Mouse (Mus musculus) stomach, embryonic 16.5 days (tissue): ENCODE measurements around the gene Vpreb2. TPM values are rescaled to one million over a fixed set of nuclear protein-coding genes. Genes with fewer than 3 reads are reported as not detected.
"Not testable (repeated sequence)": the region's sequence is repeated elsewhere in the genome, so short reads cannot be mapped to it uniquely, and the experiment has no call there.

Source experiments
- ATAC-seq: fragments of 200-750 bp; cut with Nextera tagmentation; 2 replicates; pipeline ENCODE4 v1.8.0; 2017; ENCODE audit warnings: moderate number of reproducible peaks, moderate TSS enrichment; ENCODE audit not compliant: insufficient read depth, low FRiP score
- H3K27ac ChIP-seq: fragments of 300-500 bp; sonication (generic); 2 replicates; pipeline ENCODE4 v1.5.1; 2014; ENCODE audit warnings: low read length
- H3K27me3 ChIP-seq: fragments of 300-500 bp; sonication (generic); 2 replicates; pipeline ENCODE4 v1.6.1; 2014; ENCODE audit warnings: low read length, control low read depth, mixed read lengths; ENCODE audit not compliant: control insufficient read depth, insufficient read depth
- H3K36me3 ChIP-seq: fragments of 300-500 bp; sonication (generic); 2 replicates; pipeline ENCODE4 v1.6.1; 2014; ENCODE audit warnings: low read length; ENCODE audit not compliant: control insufficient read depth, insufficient read depth
- H3K4me1 ChIP-seq: fragments of 300-500 bp; sonication (generic); 2 replicates; pipeline ENCODE4 v1.6.1; 2014; ENCODE audit warnings: low read length, control low read depth, mixed read lengths; ENCODE audit not compliant: control insufficient read depth, insufficient read depth
- H3K4me2 ChIP-seq: fragments of 300-500 bp; sonication (generic); 2 replicates; pipeline ENCODE4 v1.6.1; 2014; ENCODE audit warnings: low read depth, low read length, mixed read lengths
- H3K4me3 ChIP-seq: fragments of 300-500 bp; sonication (generic); replicated peaks from 2 replicates; pipeline ENCODE4 v1.5.1; 2014; ENCODE audit warnings: mild to moderate bottlenecking, low read length
- H3K9ac ChIP-seq: fragments of 300-500 bp; sonication (generic); 2 replicates; pipeline ENCODE4 v1.6.1; 2014; ENCODE audit warnings: low read length
- H3K9me3 ChIP-seq: fragments of 300-500 bp; sonication (generic); replicated peaks from 2 replicates; pipeline ENCODE4 v1.6.1; 2016; ENCODE audit warnings: low read length, control low read depth; ENCODE audit not compliant: control insufficient read depth
- WGBS: fragments of 180-500 bp; shearing (Covaris S2); extraction: QIAGEN DNeasy Blood & Tissue Kit; methylation state at CpG from one replicate; pipeline ENCODE4 v1.1.7; 2014; 5-methylcytosine and 5-hydroxymethylcytosine counted together
- polyA plus RNA-seq: library from polyadenylated mRNA; unstranded; fragments of >200 nt; fragmentation: Nextera tagmentation; extraction: Ambion mirVana; gene quantifications from 2 replicates; pipeline ENCODE4 v1.2.1, GENCODE M21; 2015

The Vpreb2 gene
- polyA plus RNA-seq, 1 experiment from 2014 or later, result not detected

DNA sequence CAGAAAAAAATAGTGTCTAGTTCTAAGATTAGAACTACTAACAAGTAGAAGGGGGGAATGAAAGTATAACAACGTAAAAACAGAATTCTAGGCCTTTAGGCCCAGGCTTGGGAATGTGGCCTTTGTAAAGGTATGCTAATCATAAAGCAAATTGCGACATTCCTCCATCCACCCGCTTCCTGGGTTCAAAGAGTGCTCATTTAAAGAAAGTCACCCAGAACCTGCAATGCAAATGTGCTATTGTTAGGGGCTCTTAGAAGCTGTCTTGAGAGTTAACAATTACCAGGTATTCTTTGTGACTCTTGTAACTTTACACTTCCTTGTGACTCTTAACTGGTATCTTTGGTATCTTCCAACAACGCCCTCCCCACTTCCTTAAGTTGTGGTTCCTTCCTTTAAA lies 36.3 kb downstream of the Vpreb2 start:
- H3K36me3 ChIP-seq, H3K27ac ChIP-seq, H3K4me1 ChIP-seq, H3K9ac ChIP-seq, ATAC-seq, H3K4me3 ChIP-seq, H3K9me3 ChIP-seq, H3K27me3 ChIP-seq, H3K4me2 ChIP-seq: not testable (repeated sequence)
- WGBS, result 53% methylated on average over 4 of the region's 4 CpGs

DNA sequence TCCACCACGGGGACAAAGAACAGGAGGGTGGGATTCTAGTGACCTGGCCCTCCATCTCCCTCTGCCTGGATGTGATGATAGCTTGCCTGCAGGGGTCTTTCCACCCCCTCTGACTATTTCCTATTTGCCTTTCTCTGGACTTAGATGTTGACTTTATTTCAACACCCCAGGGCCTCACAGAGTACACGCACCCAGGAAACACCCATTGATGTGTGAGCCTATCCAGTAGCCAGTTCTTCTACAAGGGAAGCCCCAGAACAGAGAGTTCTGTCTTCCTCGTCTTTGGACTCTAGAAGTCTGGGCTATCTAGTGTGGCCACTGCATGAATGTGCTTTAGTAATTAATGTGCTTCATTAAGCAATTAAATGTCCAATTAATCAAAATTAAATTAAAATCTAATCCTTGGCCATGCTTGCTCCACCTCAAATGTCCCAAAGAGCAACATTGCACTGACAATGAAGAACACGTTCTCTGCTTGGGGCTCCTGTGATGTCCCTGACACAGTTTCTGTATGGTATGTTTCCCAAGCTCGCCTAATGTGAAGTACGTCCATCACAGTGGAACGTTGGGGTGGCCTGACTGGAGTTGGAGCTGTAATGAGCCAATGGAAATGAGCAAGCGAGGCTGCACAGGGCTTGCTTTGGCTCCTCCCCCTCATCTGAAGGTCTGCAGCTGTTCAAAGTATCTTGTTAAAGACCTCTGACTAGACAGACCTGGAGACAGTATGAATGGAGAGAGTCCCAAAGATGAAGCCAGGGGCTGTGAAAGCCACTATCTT lies 42.7 kb downstream of the Vpreb2 start:
- Histone ChIP-seq H3K27me3 (no peaks in the 10 kb centered on the region), H3K36me3 (no peaks in the 10 kb centered on the region), H3K9ac (no peak overlapping the region), H3K4me1 (no peaks in the 10 kb centered on the region), H3K4me2 (no peak overlapping the region), H3K27ac (no peak overlapping the region), H3K4me3 (no peak overlapping the region), H3K9me3 (no peaks in the 10 kb centered on the region)
- WGBS, result 52% methylated on average over 8 of the region's 8 CpGs
- ATAC-seq, result no peak

DNA sequence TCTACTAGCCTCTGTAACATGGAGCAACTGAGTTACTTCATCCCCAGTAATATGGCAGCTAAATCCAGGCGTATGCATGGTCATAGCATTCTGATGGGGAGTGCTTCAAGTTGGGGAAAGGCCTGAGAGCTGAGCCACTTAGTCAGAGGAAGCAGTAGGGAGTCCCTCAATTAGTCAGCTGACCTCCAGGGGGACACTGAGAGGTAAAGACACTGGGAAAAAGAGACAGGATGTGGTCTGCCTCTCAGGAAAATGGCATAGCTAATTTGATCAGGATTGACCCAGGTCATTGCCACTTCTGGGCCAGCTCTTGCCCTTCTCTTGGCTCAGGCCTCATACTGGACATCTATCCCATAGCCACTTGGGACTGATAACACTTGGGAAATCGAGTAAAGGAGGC lies 47.1 kb downstream of the Vpreb2 start:
- H3K4me3 ChIP-seq, result no peak overlapping the region
- H3K9ac ChIP-seq, result no peak overlapping the region
- H3K36me3 ChIP-seq, result no peaks in the 10 kb centered on the region
- no peak for ATAC-seq
- H3K27me3 ChIP-seq, result no peaks in the 10 kb centered on the region
- H3K9me3 ChIP-seq, result no peaks in the 10 kb centered on the region
- no peak overlapping the region for H3K4me2 ChIP-seq
- no peaks in the 10 kb centered on the region for H3K4me1 ChIP-seq
- H3K27ac ChIP-seq, result no peak overlapping the region
- WGBS, result 62% methylated on average over 2 of the region's 2 CpGs

Other genes with a start within 250 kb of the Vpreb2 start
- gene Med15, start 247.5 kb upstream of the Vpreb2 start, polyA plus RNA-seq, result 39.2 and 42.5 TPM in 2 replicates
- 56.7 and 57.7 TPM in 2 replicates for gene Klhl22, start 220.8 kb upstream of the Vpreb2 start, polyA plus RNA-seq
- gene Scarf2, start 183.1 kb upstream of the Vpreb2 start, polyA plus RNA-seq, result 4.8 and 7.3 TPM in 2 replicates
- not detected in 2 replicates for gene B830017H08Rik, start 147.3 kb upstream of the Vpreb2 start, polyA plus RNA-seq
- gene Car15, start 142.1 kb upstream of the Vpreb2 start, polyA plus RNA-seq, result 2.4 and 3.7 TPM in 2 replicates
- gene Gm20518, start 88.8 kb upstream of the Vpreb2 start, polyA plus RNA-seq, result 0.32 and 0.46 TPM in 2 replicates
- gene Tssk1, start 86.2 kb upstream of the Vpreb2 start, polyA plus RNA-seq, result 0.04 TPM in 1 of 2 replicates, not detected in the other
- 80.6 and 88.8 TPM in 2 replicates for gene Dgcr2, start 81.9 kb upstream of the Vpreb2 start, polyA plus RNA-seq
- not detected in 2 replicates for gene Tssk2, start 81.8 kb upstream of the Vpreb2 start, polyA plus RNA-seq
- gene Ess2, start 69.1 kb upstream of the Vpreb2 start, polyA plus RNA-seq, result 31.3 and 33.7 TPM in 2 replicates
- gene Gsc2, start 65.4 kb upstream of the Vpreb2 start, polyA plus RNA-seq, result not detected in 2 replicates
- 117 and 125 TPM in 2 replicates for gene Slc25a1, start 52.2 kb upstream of the Vpreb2 start, polyA plus RNA-seq
- 67.7 and 69.2 TPM in 2 replicates for gene Dgcr6, start 72.4 kb downstream of the Vpreb2 start, polyA plus RNA-seq
- gene Prodh, start 109.8 kb downstream of the Vpreb2 start, polyA plus RNA-seq, result 15.3 and 17.8 TPM in 2 replicates
- 0.84 and 1.0 TPM in 2 replicates for gene Rtn4r, start 147.2 kb downstream of the Vpreb2 start, polyA plus RNA-seq
- gene Ccdc188, start 237.5 kb downstream of the Vpreb2 start, polyA plus RNA-seq, result not detected in 2 replicates